Mouse (Mus musculus): ENCODE results near the gene Prph. TPM values are rescaled to one million over a fixed set of nuclear protein-coding genes. Genes with fewer than 3 reads are reported as not detected.

Gene Prph
- polyA plus RNA-seq, 1 experiment from 2014 or later = 3.2 TPM

DNA sequence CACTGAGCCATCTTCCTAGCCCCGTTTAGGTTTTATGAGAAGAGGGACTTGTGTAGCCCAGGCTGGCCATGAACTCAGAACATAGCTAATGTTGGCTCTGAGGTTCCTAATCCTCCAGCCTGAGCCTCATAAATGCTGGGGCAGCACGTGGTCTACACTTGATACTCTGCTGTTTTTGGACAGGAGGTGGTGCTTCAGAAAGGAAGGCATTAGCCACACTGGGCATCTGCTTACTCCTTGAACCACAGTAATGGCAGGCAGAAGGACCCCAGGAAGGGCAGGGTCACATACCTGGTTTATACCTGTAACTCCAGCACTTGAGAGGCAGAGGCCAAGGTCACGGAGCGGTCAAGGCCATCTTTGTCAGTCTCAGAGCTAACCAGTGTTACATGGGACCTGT, 36.3 kb upstream of the Prph start:
- Histone ChIP-seq H3K4me3 (ENCODE audit: control insufficient read depth in 1 of 2, insufficient read depth in 1 of 2, low read depth in 1 of 2, low read length in 2 of 2) (no peak overlapping the region), H3K4me2 (ENCODE audit: low read length) (no peak overlapping the region), H3K9me3 (ENCODE audit: control insufficient read depth, low read length) (peaks cover 3% of the 10 kb centered on the region; the same call in 1 of the 2 replicates), H3K36me3 (ENCODE audit: control insufficient read depth, insufficient read depth, low read length) (no peaks in the 10 kb centered on the region), H3K27ac (replicated peaks in 1 of 2; ENCODE audit: control insufficient read depth in 1 of 2, insufficient read depth in 1 of 2, low read depth in 2 of 2, low read length in 2 of 2) (no peak overlapping the region), H3K4me1 (ENCODE audit: control insufficient read depth in 2 of 2, insufficient read depth in 2 of 2, low read length in 2 of 2) (peaks cover 0 to 4% of the 10 kb centered on the region in 2 experiments; a peak in 3 of 4 replicates), H3K9ac (ENCODE audit: low read length) (no peak overlapping the region), H3K27me3 (ENCODE audit: control insufficient read depth, insufficient read depth, low read length) (no peaks in the 10 kb centered on the region)
- WGBS = 71% methylated on average over 4 of the region's 4 CpGs
- ATAC-seq (ENCODE audit: insufficient number of reproducible peaks, insufficient read depth, low FRiP score, low read depth) = no peak

DNA sequence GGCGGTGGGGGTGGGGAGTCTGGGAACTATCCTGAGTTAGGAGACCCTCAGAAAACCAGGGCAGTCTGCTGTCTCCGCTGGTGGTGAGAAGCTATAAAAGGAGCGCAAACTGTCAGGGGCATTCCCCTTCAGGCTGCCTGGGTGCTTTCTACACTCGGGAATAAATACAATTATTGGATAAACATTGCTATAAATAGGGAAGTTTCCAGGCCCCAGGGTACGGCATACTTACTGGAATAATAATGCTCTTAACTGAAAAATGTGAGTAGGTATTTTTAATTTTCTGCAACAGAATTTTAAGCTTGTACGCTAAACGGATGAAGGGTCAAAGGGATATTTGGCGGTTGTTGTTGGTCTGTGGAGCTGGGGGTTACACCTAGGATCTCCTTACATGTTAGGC, 35.5 kb upstream of the Prph start:
- H3K27me3 ChIP-seq (ENCODE audit: control insufficient read depth, insufficient read depth, low read length) = no peaks in the 10 kb centered on the region

GRCm38 (mm10) chr15:99020171-99020570, 34.8 kb upstream of the Prph start:
- Histone ChIP-seq H3K36me3 (ENCODE audit: control insufficient read depth, insufficient read depth, low read length) (no peaks in the 10 kb centered on the region), H3K4me1 (ENCODE audit: control insufficient read depth in 2 of 2, insufficient read depth in 2 of 2, low read length in 2 of 2) (peaks cover 0 to 4% of the 10 kb centered on the region in 2 experiments; a peak in 3 of 4 replicates)

More for the DNA sequence above, 35.5 kb upstream of the Prph start:
- Histone ChIP-seq H3K4me2 (ENCODE audit: low read length) (peak overlapping the region; percentile 47), H3K9ac (ENCODE audit: low read length) (peak overlapping the region; percentile 52; the same call in 1 of the 2 replicates), H3K27ac (replicated peaks in 1 of 2; ENCODE audit: control insufficient read depth in 1 of 2, insufficient read depth in 1 of 2, low read depth in 2 of 2, low read length in 2 of 2) (no peak overlapping the region), H3K4me3 (ENCODE audit: control insufficient read depth in 1 of 2, insufficient read depth in 1 of 2, low read depth in 1 of 2, low read length in 2 of 2) (no peak overlapping the region), H3K36me3 (ENCODE audit: control insufficient read depth, insufficient read depth, low read length) (no peaks in the 10 kb centered on the region), H3K4me1 (ENCODE audit: control insufficient read depth in 2 of 2, insufficient read depth in 2 of 2, low read length in 2 of 2) (peaks cover 0 to 4% of the 10 kb centered on the region in 2 experiments; a peak in 3 of 4 replicates), H3K9me3 (ENCODE audit: control insufficient read depth, low read length) (peaks cover 3% of the 10 kb centered on the region; the same call in 1 of the 2 replicates)
- 49% methylated on average over 8 of the region's 8 CpGs for WGBS
- no peak for ATAC-seq (ENCODE audit: insufficient number of reproducible peaks, insufficient read depth, low FRiP score, low read depth)

DNA sequence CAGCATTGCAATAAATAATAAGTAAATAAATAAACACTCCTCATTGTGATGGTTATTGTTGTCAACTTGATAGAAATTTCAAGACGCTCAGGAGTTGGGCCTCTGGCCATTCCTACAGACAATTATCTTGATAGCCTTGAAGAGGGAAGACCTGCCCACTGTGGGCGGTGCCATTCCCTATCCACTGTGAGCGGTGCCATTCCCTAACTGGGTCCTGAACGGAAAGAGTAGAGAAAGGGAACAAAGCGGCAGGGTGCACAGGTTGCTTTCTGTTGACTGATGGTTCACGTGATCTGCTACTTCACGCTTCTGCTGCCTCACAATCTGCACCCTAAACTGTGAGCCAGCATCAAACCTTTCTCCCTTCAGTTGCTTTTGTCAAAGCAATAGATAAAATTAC, 33.7 kb upstream of the Prph start:
- no peaks in the 10 kb centered on the region for H3K27me3 ChIP-seq (ENCODE audit: control insufficient read depth, insufficient read depth, low read length)
- ATAC-seq (ENCODE audit: insufficient number of reproducible peaks, insufficient read depth, low FRiP score, low read depth) = no peak
- peaks cover 3% of the 10 kb centered on the region; the same call in 1 of the 2 replicates for H3K9me3 ChIP-seq (ENCODE audit: control insufficient read depth, low read length)
- no peak overlapping the region for H3K9ac ChIP-seq (ENCODE audit: low read length)
- no peaks in the 10 kb centered on the region for H3K36me3 ChIP-seq (ENCODE audit: control insufficient read depth, insufficient read depth, low read length)
- no peak overlapping the region for H3K27ac ChIP-seq (replicated peaks in 1 of 2; ENCODE audit: control insufficient read depth in 1 of 2, insufficient read depth in 1 of 2, low read depth in 2 of 2, low read length in 2 of 2)
- H3K4me2 ChIP-seq (ENCODE audit: low read length) = no peak overlapping the region
- WGBS = 92% methylated on average over 7 of the region's 7 CpGs
- H3K4me1 ChIP-seq (ENCODE audit: control insufficient read depth in 2 of 2, insufficient read depth in 2 of 2, low read length in 2 of 2) = peaks cover 0 to 4% of the 10 kb centered on the region in 2 experiments; a peak in 3 of 4 replicates
- no peak overlapping the region for H3K4me3 ChIP-seq (ENCODE audit: control insufficient read depth in 1 of 2, insufficient read depth in 1 of 2, low read depth in 1 of 2, low read length in 2 of 2)

More at GRCm38 (mm10) chr15:99020171-99020570, 34.8 kb upstream of the Prph start:
- 94% methylated on average over 4 of the region's 4 CpGs for WGBS
- ATAC-seq (ENCODE audit: insufficient number of reproducible peaks, insufficient read depth, low FRiP score, low read depth) = no peak
- Histone ChIP-seq H3K9ac (ENCODE audit: low read length) (no peak overlapping the region), H3K27me3 (ENCODE audit: control insufficient read depth, insufficient read depth, low read length) (no peaks in the 10 kb centered on the region), H3K9me3 (ENCODE audit: control insufficient read depth, low read length) (peaks cover 3% of the 10 kb centered on the region; the same call in 1 of the 2 replicates), H3K4me3 (ENCODE audit: control insufficient read depth in 1 of 2, insufficient read depth in 1 of 2, low read depth in 1 of 2, low read length in 2 of 2) (no peak overlapping the region), H3K4me2 (ENCODE audit: low read length) (no peak overlapping the region), H3K27ac (replicated peaks in 1 of 2; ENCODE audit: control insufficient read depth in 1 of 2, insufficient read depth in 1 of 2, low read depth in 2 of 2, low read length in 2 of 2) (no peak overlapping the region)

DNA sequence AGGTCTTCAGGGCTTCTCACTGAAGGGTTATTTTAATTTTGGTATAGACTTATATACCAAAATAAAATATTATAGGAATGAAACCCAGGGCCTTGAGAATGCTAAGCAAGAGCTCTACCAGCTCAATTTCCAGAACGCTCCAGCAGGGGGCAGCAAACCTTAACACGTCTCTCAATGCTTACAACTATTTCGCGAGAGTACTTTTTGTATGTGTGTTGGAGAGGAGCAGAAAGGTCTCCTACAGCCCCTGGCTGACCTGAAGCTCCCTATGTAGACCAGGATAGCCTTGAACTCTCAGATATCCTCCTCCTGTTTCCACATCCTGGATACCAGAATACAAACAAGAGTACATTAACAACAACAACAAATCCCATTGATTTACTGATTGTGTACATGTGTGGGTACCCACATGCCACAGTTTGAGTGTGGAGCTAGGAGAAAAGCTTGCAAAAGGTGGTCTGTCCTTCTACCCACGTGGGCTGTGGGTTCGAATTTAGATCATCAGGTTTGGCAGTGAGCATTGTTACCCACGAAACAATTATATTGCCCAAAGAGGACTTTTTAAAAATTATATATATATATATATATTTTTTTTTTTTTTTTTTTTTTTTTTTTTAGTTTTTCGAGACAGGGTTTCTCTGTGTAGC, 30.2 kb upstream of the Prph start:
- ATAC-seq (ENCODE audit: insufficient number of reproducible peaks, insufficient read depth, low FRiP score, low read depth) = no peak
- H3K4me3 ChIP-seq (ENCODE audit: control insufficient read depth in 1 of 2, insufficient read depth in 1 of 2, low read depth in 1 of 2, low read length in 2 of 2) = no peak overlapping the region

GRCm38 (mm10) chr15:99025414-99025813, 29.6 kb upstream of the Prph start:
- no peak overlapping the region for H3K9ac ChIP-seq (ENCODE audit: low read length)
- no peak overlapping the region for H3K27ac ChIP-seq (replicated peaks in 1 of 2; ENCODE audit: control insufficient read depth in 1 of 2, insufficient read depth in 1 of 2, low read depth in 2 of 2, low read length in 2 of 2)
- ATAC-seq (ENCODE audit: insufficient number of reproducible peaks, insufficient read depth, low FRiP score, low read depth) = no peak
- H3K9me3 ChIP-seq (ENCODE audit: control insufficient read depth, low read length) = peaks cover 3% of the 10 kb centered on the region; the same call in 1 of the 2 replicates
- WGBS = 71% methylated on average over 13 of the region's 13 CpGs
- H3K4me3 ChIP-seq (ENCODE audit: control insufficient read depth in 1 of 2, insufficient read depth in 1 of 2, low read depth in 1 of 2, low read length in 2 of 2) = no peak overlapping the region
- H3K27me3 ChIP-seq (ENCODE audit: control insufficient read depth, insufficient read depth, low read length) = no peaks in the 10 kb centered on the region
- H3K36me3 ChIP-seq (ENCODE audit: control insufficient read depth, insufficient read depth, low read length) = no peaks in the 10 kb centered on the region
- H3K4me1 ChIP-seq (ENCODE audit: control insufficient read depth in 2 of 2, insufficient read depth in 2 of 2, low read length in 2 of 2) = peaks cover 3 to 5% of the 10 kb centered on the region in 2 experiments; a peak in 1 of 4 replicates
- H3K4me2 ChIP-seq (ENCODE audit: low read length) = no peak overlapping the region

More for the DNA sequence above, 30.2 kb upstream of the Prph start:
- Histone ChIP-seq H3K9me3 (ENCODE audit: control insufficient read depth, low read length) (peaks cover 3% of the 10 kb centered on the region; the same call in 1 of the 2 replicates), H3K4me1 (ENCODE audit: control insufficient read depth in 2 of 2, insufficient read depth in 2 of 2, low read length in 2 of 2) (peaks cover 3 to 5% of the 10 kb centered on the region in 2 experiments; a peak in 1 of 4 replicates), H3K9ac (ENCODE audit: low read length) (no peak overlapping the region), H3K27ac (replicated peaks in 1 of 2; ENCODE audit: control insufficient read depth in 1 of 2, insufficient read depth in 1 of 2, low read depth in 2 of 2, low read length in 2 of 2) (no peak overlapping the region), H3K36me3 (ENCODE audit: control insufficient read depth, insufficient read depth, low read length) (no peaks in the 10 kb centered on the region), H3K27me3 (ENCODE audit: control insufficient read depth, insufficient read depth, low read length) (no peaks in the 10 kb centered on the region), H3K4me2 (ENCODE audit: low read length) (no peak overlapping the region)
- 16% methylated on average over 7 of the region's 8 CpGs for WGBS

DNA sequence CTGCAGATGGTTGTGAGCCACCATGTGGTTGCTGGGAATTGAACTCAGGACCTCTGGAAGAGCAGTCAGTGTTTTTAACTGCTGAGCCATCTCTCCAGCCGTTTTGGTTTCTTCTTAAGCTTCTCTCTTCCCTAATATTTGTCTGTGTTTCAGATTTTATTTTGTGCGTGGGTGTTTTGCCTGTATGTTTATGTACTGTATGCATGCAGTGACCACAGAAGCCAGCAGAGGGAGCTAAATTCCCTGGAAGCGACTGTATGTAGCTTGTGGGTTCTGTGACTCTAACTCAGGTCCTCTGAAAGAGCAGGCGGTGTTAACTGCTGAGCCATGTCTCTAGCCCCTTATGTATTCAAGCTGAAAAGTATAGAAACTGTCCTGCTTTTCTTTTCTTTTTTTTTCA, 28.7 kb upstream of the Prph start:
- peaks cover 7 to 9% of the 10 kb centered on the region in 2 experiments for H3K4me1 ChIP-seq (ENCODE audit: control insufficient read depth in 2 of 2, insufficient read depth in 2 of 2, low read length in 2 of 2)
- peaks cover 1% of the 10 kb centered on the region; the same call in 1 of the 2 replicates for H3K9me3 ChIP-seq (ENCODE audit: control insufficient read depth, low read length)
- H3K36me3 ChIP-seq (ENCODE audit: control insufficient read depth, insufficient read depth, low read length) = no peaks in the 10 kb centered on the region
- ATAC-seq (ENCODE audit: insufficient number of reproducible peaks, insufficient read depth, low FRiP score, low read depth) = no peak
- no peak overlapping the region for H3K4me2 ChIP-seq (ENCODE audit: low read length)
- H3K4me3 ChIP-seq (ENCODE audit: control insufficient read depth in 1 of 2, insufficient read depth in 1 of 2, low read depth in 1 of 2, low read length in 2 of 2) = no peak overlapping the region
- WGBS = 56% methylated on average over 4 of the region's 4 CpGs
- H3K27me3 ChIP-seq (ENCODE audit: control insufficient read depth, insufficient read depth, low read length) = no peaks in the 10 kb centered on the region
- H3K27ac ChIP-seq (replicated peaks in 1 of 2; ENCODE audit: control insufficient read depth in 1 of 2, insufficient read depth in 1 of 2, low read depth in 2 of 2, low read length in 2 of 2) = no peak overlapping the region
- no peak overlapping the region for H3K9ac ChIP-seq (ENCODE audit: low read length)

All from heart, embryonic 14.5 days (tissue).